Mouse (Mus musculus): ENCODE measurements around the gene Large1. TPM values are rescaled to one million over a fixed set of nuclear protein-coding genes. Genes with fewer than 3 reads are reported as not detected.

Large1 gene
- total RNA-seq, 4 experiments from 2014 or later, result 27.9 to 31.7 (median 29.1) TPM

DNA sequence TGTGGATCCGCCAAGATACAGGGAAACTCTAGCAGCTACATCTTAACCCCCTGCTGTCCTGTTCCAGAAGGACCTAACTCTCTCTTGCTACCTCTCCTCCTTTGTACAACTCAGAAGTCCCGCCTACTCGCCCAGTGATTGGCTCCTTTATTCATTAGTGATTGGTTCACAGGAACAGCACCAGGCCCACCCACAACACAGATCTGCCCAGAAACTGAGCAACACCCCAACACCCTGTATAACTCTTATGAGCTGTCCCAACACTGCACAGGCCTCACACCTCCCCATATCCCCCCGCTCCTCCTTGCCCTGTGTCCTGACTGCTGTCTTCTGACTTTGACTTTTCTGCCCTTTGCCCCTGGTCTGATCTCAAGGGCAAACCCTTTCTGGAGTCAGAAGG lies 587.6 kb downstream of the Large1 start:
- no peak for DNase-seq

Small RNAs within 50 kb of the gene (microRNA-seq; reads per million reads assigned to microRNA genes)
- gene Mir28b, result 0.35 to 0.84 reads per million in 2 experiments
